Mouse (Mus musculus) testis, adult 2 months (tissue): Measurements from ENCODE around the gene Wscd1. TPM values are rescaled to one million over a fixed set of nuclear protein-coding genes. Genes with fewer than 3 reads are reported as not detected.

ENCODE experiments used
- H3K27ac ChIP-seq: fragments of 200-500 bp; 2 replicates; pipeline ENCODE4 v1.5.1; 2012; ENCODE audit warnings: low read depth, low read length; ENCODE audit not compliant: control insufficient read depth, insufficient read depth
- H3K27me3 ChIP-seq: fragments of 200-500 bp; 2 replicates; pipeline ENCODE4 v1.6.1; 2012; ENCODE audit warnings: mild to moderate bottlenecking, low read length, moderate library complexity; ENCODE audit not compliant: control insufficient read depth, insufficient read depth
- H3K36me3 ChIP-seq: fragments of 200-500 bp; 2 replicates; pipeline ENCODE4 v1.6.1; 2012; ENCODE audit warnings: mild to moderate bottlenecking, low read length; ENCODE audit not compliant: control insufficient read depth, insufficient read depth
- H3K4me1 ChIP-seq: fragments of 200-500 bp; 2 replicates; pipeline ENCODE4 v1.6.1; 2012; ENCODE audit warnings: low read length; ENCODE audit not compliant: control insufficient read depth, insufficient read depth
- H3K4me3 ChIP-seq: fragments of 200-500 bp; 2 replicates; pipeline ENCODE4 v1.5.1; 2012; ENCODE audit warnings: low read depth, mild to moderate bottlenecking, low read length, moderate library complexity, mixed read lengths; ENCODE audit not compliant: control insufficient read depth
- CTCF ChIP-seq: fragments of 200-500 bp; IDR thresholded peaks from 2 replicates; pipeline ENCODE4 v1.5.1; 2012; ENCODE audit warnings: low read depth, mild to moderate bottlenecking, inconsistent platforms, low read length, moderate library complexity; ENCODE audit not compliant: control insufficient read depth, insufficient read depth, insufficient replicate concordance
- POLR2A ChIP-seq: fragments of 200-500 bp; IDR thresholded peaks from 2 replicates; pipeline ENCODE4 v1.6.1; 2012; ENCODE audit warnings: low read depth, mild to moderate bottlenecking, inconsistent platforms, low read length, moderate library complexity; ENCODE audit not compliant: control insufficient read depth
- polyA plus RNA-seq: library from polyadenylated mRNA; depleted of rRNA; stranded (reverse); fragments of >200 nt; gene quantifications from 2 replicates; pipeline ENCODE4 v1.2.3, GENCODE M21; 2012

Wscd1 gene
- polyA plus RNA-seq, 1 experiment: 0.33 TPM

DNA sequence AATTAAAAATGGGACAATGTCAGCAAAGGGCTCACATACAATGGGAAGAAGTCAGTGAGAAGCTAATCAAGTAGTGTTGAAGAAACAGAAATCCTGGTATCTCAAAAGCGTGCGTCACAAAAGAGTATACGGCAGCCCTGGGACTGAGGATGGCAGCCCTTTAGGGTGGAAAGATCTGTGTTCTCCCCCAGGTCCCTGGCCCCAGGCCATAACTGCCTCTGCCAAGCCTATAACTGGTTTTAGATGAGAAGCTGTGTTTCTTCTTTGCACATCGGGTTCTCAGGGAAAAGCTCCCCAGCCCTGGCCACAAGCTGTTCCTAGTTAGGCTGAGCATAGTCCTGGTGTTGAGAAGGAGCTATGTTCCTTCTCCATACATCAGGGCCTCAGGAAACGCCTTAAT, 72.3 kb downstream of the Wscd1 start:
- H3K4me1 ChIP-seq: peaks cover 6% of the 10 kb centered on the region
- TF ChIP-seq CTCF (no peak), POLR2A (no peak)
- no peaks in the 10 kb centered on the region for H3K36me3 ChIP-seq
- H3K4me3 ChIP-seq: no peak overlapping the region
- no peaks in the 10 kb centered on the region for H3K27me3 ChIP-seq
- no peak overlapping the region for H3K27ac ChIP-seq

DNA sequence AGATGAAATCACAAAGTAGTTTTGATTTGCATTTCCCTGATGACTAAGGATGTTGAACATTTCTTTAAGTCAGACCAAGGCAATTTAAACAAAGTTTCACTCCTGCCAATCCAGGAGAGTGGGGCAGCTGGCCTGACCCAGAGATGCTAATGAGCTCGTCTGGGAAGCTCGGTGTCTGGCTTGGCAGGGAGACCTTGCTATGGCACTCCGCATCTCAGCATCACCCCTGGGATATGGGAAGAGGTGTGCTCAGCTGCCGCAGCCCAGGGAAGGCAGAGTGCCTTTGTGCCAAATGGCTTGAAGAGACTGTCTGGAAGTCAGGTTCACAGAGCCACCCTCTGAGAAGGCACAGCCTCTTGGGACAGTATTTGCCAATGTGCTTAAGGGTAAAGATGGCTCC, 75.3 kb downstream of the Wscd1 start:
- Histone ChIP-seq H3K27me3 (no peaks in the 10 kb centered on the region), H3K27ac (no peak overlapping the region), H3K4me3 (no peak overlapping the region), H3K36me3 (no peaks in the 10 kb centered on the region), H3K4me1 (peaks cover 6% of the 10 kb centered on the region)
- TF ChIP-seq CTCF (no peak), POLR2A (no peak)
